Mouse (Mus musculus): ENCODE measurements around the gene Mlxip.
A peak's percentile ranks its signal among the peaks of the same experiment; 100 is the strongest.

Mlxip gene

DNA sequence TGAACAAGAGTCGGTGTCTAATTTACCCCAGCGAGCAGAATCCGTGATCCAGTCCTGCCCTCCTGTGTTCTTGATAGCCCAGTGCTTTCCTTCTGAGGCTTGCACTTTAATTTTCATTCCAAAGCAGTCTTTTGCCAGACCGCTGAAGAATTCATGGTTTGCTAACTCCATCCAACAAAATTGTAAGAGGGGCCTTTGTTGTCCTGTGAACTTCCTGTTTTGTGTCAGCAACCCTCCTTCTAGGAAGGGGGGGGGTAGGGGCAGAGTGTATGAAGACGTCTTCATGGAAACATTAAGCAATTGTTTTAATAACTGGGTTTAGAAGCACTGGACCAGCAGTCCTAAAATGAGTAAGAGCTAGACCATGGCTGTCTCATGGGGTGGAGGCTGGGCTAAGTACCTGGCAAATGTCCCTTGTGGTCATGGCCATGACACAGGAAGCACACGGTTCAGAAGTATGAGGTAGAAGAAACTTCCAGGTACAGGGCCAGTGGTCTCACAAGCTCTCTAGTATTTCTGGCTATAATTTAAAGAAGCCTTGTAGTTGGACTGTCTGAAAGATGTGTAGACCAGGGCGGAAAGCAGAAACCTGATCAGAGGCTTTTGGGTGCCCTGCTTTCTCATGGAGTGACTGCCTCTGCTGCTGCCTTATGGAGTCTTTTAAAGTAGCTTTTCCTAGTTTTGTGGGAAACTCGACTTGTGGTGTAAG, 41.6 kb downstream of the Mlxip start:
- DNase-seq: peak in 1 of 2 experiments; percentile 16

DNA sequence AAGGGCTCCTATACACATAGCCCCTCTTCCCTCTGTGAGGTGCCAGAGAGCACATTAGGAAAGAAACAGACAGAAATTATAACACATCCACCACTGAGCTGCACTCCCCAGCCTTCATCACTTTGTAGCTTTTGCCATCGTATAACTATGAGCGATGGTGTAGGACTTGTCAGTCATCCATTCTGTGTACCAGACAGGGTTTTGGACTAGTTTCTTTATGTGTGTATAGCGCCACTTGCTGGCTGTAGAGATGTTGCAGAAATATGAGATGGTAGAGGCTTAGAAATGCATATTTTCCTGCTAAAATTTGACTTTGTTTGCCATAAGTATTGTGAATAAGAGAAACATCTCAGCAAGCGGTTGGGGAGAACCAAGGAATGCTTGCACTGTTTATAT, 42.2 kb downstream of the Mlxip start:
- peak; percentile 73 to 77 for DNase-seq

DNA sequence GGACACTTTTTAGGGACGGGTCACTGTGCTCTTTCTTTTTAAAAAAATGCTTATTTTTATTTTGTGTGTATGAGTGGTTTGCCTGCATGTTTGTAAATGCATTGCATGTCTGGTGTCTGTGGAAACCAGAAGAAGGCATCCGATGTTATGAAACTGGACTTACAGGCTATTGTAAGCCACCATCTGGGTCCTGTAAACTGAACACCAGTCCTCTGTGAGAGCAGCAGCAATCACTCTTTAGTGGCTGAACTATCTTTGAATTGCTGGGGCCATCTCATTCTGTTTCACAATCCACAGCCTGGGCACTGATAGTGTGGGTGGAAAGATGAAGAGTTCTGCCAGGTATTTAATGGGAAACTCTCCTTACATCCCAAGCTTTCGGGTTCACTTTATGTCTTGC, 43.8 kb downstream of the Mlxip start:
- no peak for DNase-seq

- DNase-seq: no peak
Observed at GRCm38 (mm10) chr5:123439312-123439711, 44.7 kb downstream of the Mlxip start.

GRCm38 (mm10) chr5:123439941-123440340, 45.3 kb downstream of the Mlxip start:
- DNase-seq: peak; percentile 52 to 73

DNA sequence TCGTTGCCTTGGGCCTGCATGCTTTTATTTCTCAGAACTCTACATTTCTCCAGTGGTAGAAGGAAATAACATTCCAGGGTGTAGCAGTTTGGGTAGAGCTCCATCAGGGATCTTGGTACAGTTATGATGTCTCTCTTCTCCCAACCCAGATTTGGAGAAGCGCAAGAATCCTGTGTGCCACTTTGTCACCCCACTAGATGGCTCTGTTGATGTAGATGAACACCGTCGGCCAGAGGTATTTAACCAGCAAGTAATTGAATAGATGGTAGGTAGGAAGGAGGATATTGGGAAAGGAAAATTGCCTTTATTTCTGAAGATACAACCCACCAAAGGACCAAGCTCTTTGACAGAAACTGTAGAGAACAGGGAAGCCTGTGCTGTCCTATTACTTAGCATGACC, 46.1 kb downstream of the Mlxip start:
- DNase-seq: peak; percentile 32 to 41

DNA sequence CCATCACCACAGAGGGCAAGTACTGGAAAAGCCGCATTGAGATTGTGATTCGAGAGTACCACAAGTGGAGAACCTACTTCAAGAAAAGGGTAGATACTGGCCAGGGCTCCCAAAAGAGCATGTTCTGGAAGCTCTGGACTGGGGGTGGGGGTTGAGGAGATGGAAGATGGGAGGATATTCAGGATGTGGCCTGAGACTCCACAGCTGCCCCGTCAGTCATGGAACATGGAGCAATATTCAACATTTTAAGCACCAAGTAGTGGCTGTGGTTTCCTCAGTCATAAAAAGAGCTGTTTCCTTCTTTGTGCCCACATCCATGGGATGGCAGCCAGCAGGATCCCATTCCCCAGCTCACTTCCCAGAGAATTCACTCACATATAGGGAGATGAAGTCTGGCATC, 47.7 kb downstream of the Mlxip start:
- DNase-seq: no peak

DNA sequence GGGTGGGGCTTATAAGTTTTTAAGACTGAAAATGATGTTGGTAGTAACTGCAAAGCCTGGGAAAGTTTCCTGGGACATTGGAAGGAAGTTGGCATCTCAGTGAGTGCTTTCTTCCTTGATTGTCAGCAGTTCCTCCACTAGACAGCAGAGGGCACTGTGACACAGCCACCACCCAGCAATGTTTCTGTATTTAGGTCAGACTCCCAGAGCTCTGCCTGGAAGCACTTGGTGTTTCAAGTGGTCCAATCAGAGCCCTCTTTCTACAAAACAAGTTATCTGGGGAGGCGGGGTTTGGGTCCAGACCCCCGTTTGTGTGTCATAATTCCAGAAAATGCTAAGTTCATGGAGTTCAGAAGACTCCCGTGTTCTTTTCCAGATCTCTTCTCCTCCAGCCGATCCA, 49.5 kb downstream of the Mlxip start:
- peak; percentile 84 to 86 for DNase-seq

GRCm38 (mm10) chr5:123444849-123445334, 50.3 kb downstream of the Mlxip start:
- peak in 1 of 2 experiments; percentile 41 for DNase-seq

DNA sequence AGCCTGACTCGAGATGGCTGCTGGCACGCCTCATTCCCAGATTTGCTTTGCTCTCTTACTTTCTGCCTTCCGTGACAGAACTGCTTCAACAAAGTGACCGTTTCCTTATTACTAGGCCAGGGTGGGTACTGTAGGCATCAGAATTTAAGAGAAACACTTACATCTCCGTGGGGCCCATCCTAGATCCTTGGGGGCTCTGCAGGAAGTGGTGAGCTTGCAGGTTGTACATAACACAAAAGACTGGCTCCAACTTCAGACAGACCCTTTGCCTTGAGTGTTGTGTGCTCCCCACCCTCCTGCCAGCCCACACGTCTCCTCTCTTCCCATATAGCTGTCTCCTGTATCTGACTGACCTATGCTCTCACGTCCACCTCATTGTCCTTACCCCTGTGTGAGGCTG, 57.3 kb downstream of the Mlxip start:
- no peak for DNase-seq

DNA sequence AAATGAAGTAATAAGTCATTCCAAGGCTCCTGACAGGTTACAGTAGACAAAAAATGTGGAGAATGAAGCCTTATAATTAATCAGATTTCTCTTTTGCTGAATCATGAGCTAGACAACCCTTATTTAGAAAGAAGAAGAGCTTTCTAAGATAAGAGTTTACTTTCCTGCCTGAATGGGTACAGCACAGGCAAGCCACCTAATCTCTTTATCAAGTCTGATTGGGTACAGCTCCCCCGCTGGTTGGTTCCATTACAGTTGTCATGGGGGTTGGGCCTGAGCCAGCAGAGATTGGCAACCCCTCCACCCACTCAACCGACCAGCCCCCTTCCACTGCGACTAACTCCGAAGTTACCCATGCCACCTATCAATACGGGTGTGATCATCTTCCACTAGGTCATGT, 66.8 kb downstream of the Mlxip start:
- DNase-seq: peak in 1 of 2 experiments; percentile 45

DNA sequence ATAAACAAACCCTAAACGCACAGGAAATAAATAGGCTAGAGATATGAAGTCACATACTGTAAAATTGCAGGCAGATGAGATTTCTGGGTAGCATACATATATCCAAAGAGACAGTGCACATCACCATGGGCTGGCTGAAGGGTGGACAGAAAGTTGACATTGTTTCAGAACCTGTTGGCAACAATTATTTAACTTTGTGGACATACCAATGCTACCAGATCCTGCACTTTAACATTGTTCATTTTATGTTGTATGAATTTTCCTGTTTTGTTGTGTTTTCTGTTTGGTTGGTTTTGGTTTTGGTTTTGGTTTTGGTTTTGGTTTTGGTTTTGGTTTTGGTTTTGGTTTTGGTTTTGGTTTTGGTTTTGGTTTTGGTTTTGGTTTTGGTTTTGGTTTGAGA, 70.0 kb downstream of the Mlxip start:
- no peak for DNase-seq

DNA sequence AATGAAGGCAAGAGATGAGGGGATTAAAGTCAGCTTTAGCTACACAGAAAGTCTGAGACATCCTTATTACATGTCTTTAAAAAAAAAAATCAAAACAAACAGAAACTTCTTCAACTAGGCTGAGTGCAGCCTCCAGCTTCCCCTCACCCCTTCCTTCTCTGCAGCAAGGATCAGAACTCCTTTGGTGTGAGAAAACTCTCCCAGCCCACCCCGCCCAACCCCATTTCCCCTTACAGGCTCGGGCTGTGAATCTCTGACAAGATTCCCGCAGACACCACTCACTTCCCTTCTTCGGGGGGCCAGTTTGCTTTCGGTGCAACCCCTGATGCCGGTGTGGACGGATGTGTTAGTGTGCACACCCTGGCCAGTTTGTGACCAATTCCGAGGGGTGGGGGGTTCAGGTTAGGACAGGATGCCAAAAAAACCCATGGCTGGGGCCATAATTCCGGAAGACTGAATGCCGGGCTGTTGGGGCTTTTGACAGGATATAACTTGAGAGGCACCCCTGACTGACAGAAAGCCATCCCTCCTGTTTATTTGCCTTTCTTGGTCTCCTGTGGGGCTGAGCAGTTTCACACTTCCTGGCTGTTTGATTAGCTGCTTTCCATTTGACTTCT, 76.3 kb downstream of the Mlxip start:
- no peak for DNase-seq

- no peak for DNase-seq
Observed at GRCm38 (mm10) chr5:123473817-123474216, 79.2 kb downstream of the Mlxip start.

DNA sequence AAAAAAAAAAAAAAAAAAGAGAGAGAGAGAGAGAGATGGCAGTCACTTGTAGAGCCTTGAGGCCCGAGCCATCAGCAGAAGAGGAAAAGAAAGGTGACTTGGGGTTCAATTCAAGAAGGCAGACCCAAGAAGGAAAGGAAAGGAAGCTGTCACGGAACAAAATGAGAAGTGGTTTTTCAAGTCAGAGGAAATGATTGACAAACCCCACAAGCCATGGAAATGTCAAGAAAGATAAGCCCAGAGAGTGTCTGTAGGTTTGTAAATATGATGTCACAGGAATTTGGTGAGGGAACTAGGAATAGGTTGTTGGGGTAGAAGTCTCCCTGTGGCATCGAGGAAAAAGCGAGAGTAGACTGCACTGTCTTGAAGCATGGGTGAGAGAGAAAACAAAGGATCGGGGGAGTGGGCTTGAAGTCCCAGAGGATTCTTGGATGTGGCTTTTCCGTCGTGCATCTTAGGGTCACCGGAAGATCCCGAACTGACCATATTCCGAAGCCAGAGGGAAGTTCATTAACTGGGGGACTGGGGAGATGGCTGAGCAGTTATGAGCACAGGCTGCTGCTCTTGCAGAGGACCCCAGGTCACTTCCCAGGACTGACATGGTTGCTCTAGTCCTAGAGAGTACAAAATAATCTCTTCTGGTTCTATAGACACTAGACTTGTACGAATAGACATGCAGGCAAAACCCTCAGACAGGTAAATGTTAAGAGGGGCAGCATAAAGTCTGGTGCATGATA, 93.2 kb downstream of the Mlxip start:
- no peak for DNase-seq

- DNase-seq: peak; percentile 36 to 47
Observed at GRCm38 (mm10) chr5:123489112-123489785, 94.7 kb downstream of the Mlxip start, which contains the start of the genes Lrrc43 and Il31. Lrrc43 (plus strand) TSS chr5:123489305. Il31 (minus strand) TSS chr5:123489489.

DNA sequence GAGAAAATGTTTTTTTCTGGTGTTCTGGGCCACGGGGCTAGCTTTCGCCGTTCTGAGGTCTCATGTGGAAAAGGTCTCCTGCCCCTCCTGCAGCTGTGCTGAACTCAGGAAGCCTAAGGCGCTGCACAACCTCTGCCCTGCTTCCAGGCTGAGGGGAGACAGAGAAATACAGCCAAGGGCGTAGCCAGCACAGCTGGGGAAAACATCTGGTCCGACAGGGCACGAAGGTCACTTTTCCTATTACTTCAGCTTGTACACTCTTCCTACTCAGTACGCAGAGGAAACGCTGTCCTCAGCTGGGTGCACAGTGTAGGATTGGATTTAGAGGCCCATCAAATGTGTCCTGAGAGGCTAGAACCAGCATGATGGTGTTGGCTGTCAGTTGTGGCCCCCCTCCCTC, 95.3 kb downstream of the Mlxip start:
- DNase-seq: no peak

- DNase-seq: peak; percentile 68 to 78
Observed at GRCm38 (mm10) chr5:123499717-123500116, 105.1 kb downstream of the Mlxip start.

- DNase-seq: no peak
Observed at GRCm38 (mm10) chr5:123501973-123502372, 107.4 kb downstream of the Mlxip start.

Data from cerebellum, postnatal 14 days (tissue).